Mouse (Mus musculus) hindbrain, embryonic 11.5 days (tissue): ENCODE results near the gene Rab34. TPM values are rescaled to one million over a fixed set of nuclear protein-coding genes. Genes with fewer than 3 reads are reported as not detected.
A peak's percentile ranks its signal among the peaks of the same experiment; 100 is the strongest.

Experiments
- ATAC-seq: fragments of 200-750 bp; cut with Nextera tagmentation; 2 replicates; pipeline ENCODE4 v1.8.0; 2017; ENCODE audit warnings: mild to moderate bottlenecking, moderate TSS enrichment, moderate library complexity; ENCODE audit not compliant: low FRiP score
- DNase-seq: peaks from one replicate; pipeline ENCODE4 v3.0.0-alpha.2; 2015; ENCODE audit warnings: low spot score
- H3K27ac ChIP-seq: fragments of 300-500 bp; sonication (generic); 2 replicates; pipeline ENCODE4 v1.5.1; 2014; ENCODE audit warnings: mild to moderate bottlenecking, low read depth, low read length
- H3K27me3 ChIP-seq: fragments of 300-500 bp; sonication (generic); 2 replicates; pipeline ENCODE4 v1.6.1; 2014; ENCODE audit warnings: mild to moderate bottlenecking, low read length, moderate library complexity, mixed read lengths; ENCODE audit not compliant: control insufficient read depth, insufficient read depth
- H3K36me3 ChIP-seq: fragments of 300-500 bp; sonication (generic); 2 replicates; pipeline ENCODE4 v1.6.1; 2014; ENCODE audit warnings: mild to moderate bottlenecking, low read length, moderate library complexity, mixed read lengths; ENCODE audit not compliant: control insufficient read depth, insufficient read depth
- H3K4me1 ChIP-seq: fragments of 300-500 bp; sonication (generic); replicated peaks from 2 replicates; pipeline ENCODE4 v1.6.1; 2014; ENCODE audit warnings: low read length, mixed read lengths; ENCODE audit not compliant: control insufficient read depth, insufficient read depth
- H3K4me2 ChIP-seq: fragments of 300-500 bp; sonication (generic); replicated peaks from 2 replicates; pipeline ENCODE4 v1.6.1; 2014; ENCODE audit warnings: mild to moderate bottlenecking, low read depth, low read length
- H3K4me3 ChIP-seq: fragments of 300-500 bp; sonication (generic); 2 replicates; pipeline ENCODE4 v1.5.1; 2014; ENCODE audit warnings: low read depth, low read length
- H3K9ac ChIP-seq: fragments of 300-500 bp; sonication (generic); 2 replicates; pipeline ENCODE4 v1.6.1; 2014; ENCODE audit warnings: low read depth, low read length
- H3K9me3 ChIP-seq: fragments of 300-500 bp; sonication (generic); 2 replicates; pipeline ENCODE4 v1.6.1; 2016; ENCODE audit warnings: low read length; ENCODE audit not compliant: control insufficient read depth
- WGBS: fragments of 180-500 bp; shearing (Covaris S2); extraction: QIAGEN DNeasy Blood & Tissue Kit; methylation state at CpG from one replicate; pipeline ENCODE4 v1.1.7; 2014; 5-methylcytosine and 5-hydroxymethylcytosine counted together
- polyA plus RNA-seq: library from polyadenylated mRNA; unstranded; fragments of >200 nt; fragmentation: Nextera tagmentation; extraction: Ambion mirVana; gene quantifications from 2 replicates; pipeline ENCODE4 v1.2.1, GENCODE M21; 2014

Gene Rab34
- polyA plus RNA-seq, 1 experiment from 2014 or later: 69.3 TPM

GRCm38 (mm10) chr11:78195101-78195863 lies 7.1 kb downstream of the Rab34 start:
- Histone ChIP-seq H3K9me3 (no peaks in the 10 kb centered on the region), H3K27me3 (no peaks in the 10 kb centered on the region), H3K4me1 (0 out of 2 replicates have a peak, but pooled peaks cover 2% of the 10 kb centered on the region), H3K36me3 (0 out of 2 replicates have a peak, but pooled peaks cover 2% of the 10 kb centered on the region), H3K27ac (no peak overlapping the region), H3K4me2 (peak overlapping the region; percentile 39), H3K9ac (no peak overlapping the region), H3K4me3 (peak overlapping the region; percentile 33)
- WGBS: 61% methylated on average over 23 of the region's 23 CpGs
- no peak for ATAC-seq
- no peak for DNase-seq

GRCm38 (mm10) chr11:78202372-78202771 lies 14.1 kb downstream of the Rab34 start:
- Histone ChIP-seq H3K9ac (no peak overlapping the region), H3K27ac (no peak overlapping the region), H3K36me3 (peaks cover 3% of the 10 kb centered on the region; the same call in 1 of the 2 replicates), H3K4me1 (no peaks in the 10 kb centered on the region), H3K4me2 (no peak overlapping the region), H3K27me3 (no peaks in the 10 kb centered on the region), H3K9me3 (no peaks in the 10 kb centered on the region), H3K4me3 (no peak overlapping the region)
- 92% methylated on average over 3 of the region's 3 CpGs for WGBS
- DNase-seq (no peak), ATAC-seq (no peak)

GRCm38 (mm10) chr11:78204287-78204686 lies 16.1 kb downstream of the Rab34 start:
- Histone ChIP-seq H3K9ac (no peak overlapping the region), H3K36me3 (peaks cover 14% of the 10 kb centered on the region), H3K9me3 (no peaks in the 10 kb centered on the region), H3K27ac (no peak overlapping the region), H3K4me2 (no peak overlapping the region), H3K4me3 (no peak overlapping the region; the same call in 1 of the 2 replicates), H3K4me1 (no peaks in the 10 kb centered on the region), H3K27me3 (no peaks in the 10 kb centered on the region)
- DNase-seq: no peak
- WGBS: 82% methylated on average over 6 of the region's 6 CpGs
- no peak for ATAC-seq

- ATAC-seq: no peak
- peak overlapping the region; percentile 44; the same call in 1 of the 2 replicates for H3K27ac ChIP-seq
- H3K27me3 ChIP-seq: no peaks in the 10 kb centered on the region
- no peaks in the 10 kb centered on the region for H3K9me3 ChIP-seq
- H3K4me3 ChIP-seq: no peak overlapping the region
- H3K4me1 ChIP-seq: no peaks in the 10 kb centered on the region
- H3K9ac ChIP-seq: 0 out of 2 replicates have a peak overlapping the region, but pooled peaks have one; percentile 28
- no peak for DNase-seq
- peaks cover 18% of the 10 kb centered on the region for H3K36me3 ChIP-seq
- no peak overlapping the region for H3K4me2 ChIP-seq
- WGBS: 66% methylated on average over 13 of the region's 13 CpGs
Measured at GRCm38 (mm10) chr11:78205361-78206206, 17.4 kb downstream of the Rab34 start.

- ATAC-seq (no peak), DNase-seq (no peak)
- no peaks in the 10 kb centered on the region for H3K27me3 ChIP-seq
- no peak overlapping the region for H3K9ac ChIP-seq
- H3K9me3 ChIP-seq: no peaks in the 10 kb centered on the region
- WGBS: 78% methylated on average over 7 of the region's 7 CpGs
- no peak overlapping the region for H3K27ac ChIP-seq
- H3K4me1 ChIP-seq: no peaks in the 10 kb centered on the region
- H3K4me2 ChIP-seq: no peak overlapping the region
- H3K36me3 ChIP-seq: peaks cover 27% of the 10 kb centered on the region
- no peak overlapping the region for H3K4me3 ChIP-seq
Measured at GRCm38 (mm10) chr11:78207190-78207589, 19.0 kb downstream of the Rab34 start.

GRCm38 (mm10) chr11:78209886-78210285 lies 21.7 kb downstream of the Rab34 start:
- no peak overlapping the region for H3K27ac ChIP-seq
- H3K27me3 ChIP-seq: no peaks in the 10 kb centered on the region
- ATAC-seq (no peak), DNase-seq (no peak)
- no peaks in the 10 kb centered on the region for H3K9me3 ChIP-seq
- peaks cover 33% of the 10 kb centered on the region for H3K36me3 ChIP-seq
- H3K4me3 ChIP-seq: no peak overlapping the region
- WGBS: 97% methylated on average over 5 of the region's 6 CpGs
- H3K4me2 ChIP-seq: no peak overlapping the region
- H3K4me1 ChIP-seq: no peaks in the 10 kb centered on the region
- H3K9ac ChIP-seq: no peak overlapping the region

- no peaks in the 10 kb centered on the region for H3K4me1 ChIP-seq
- H3K36me3 ChIP-seq: peaks cover 37% of the 10 kb centered on the region
Measured at GRCm38 (mm10) chr11:78210615-78211014, 22.4 kb downstream of the Rab34 start.

GRCm38 (mm10) chr11:78211513-78211912 lies 23.3 kb downstream of the Rab34 start:
- H3K4me2 ChIP-seq: no peak overlapping the region
- WGBS: 99% methylated on average over 5 of the region's 5 CpGs
- ATAC-seq (no peak), DNase-seq (no peak)
- no peaks in the 10 kb centered on the region for H3K27me3 ChIP-seq
- no peak overlapping the region for H3K9ac ChIP-seq
- H3K27ac ChIP-seq: no peak overlapping the region
- H3K4me1 ChIP-seq: no peaks in the 10 kb centered on the region
- H3K4me3 ChIP-seq: no peak overlapping the region
- H3K36me3 ChIP-seq: peaks cover 43% of the 10 kb centered on the region
- H3K9me3 ChIP-seq: no peaks in the 10 kb centered on the region

More at GRCm38 (mm10) chr11:78210615-78211014, 22.4 kb downstream of the Rab34 start:
- DNase-seq (no peak), ATAC-seq (no peak)
- H3K9ac ChIP-seq: no peak overlapping the region
- no peaks in the 10 kb centered on the region for H3K9me3 ChIP-seq
- H3K4me2 ChIP-seq: no peak overlapping the region
- no peak overlapping the region for H3K27ac ChIP-seq
- H3K4me3 ChIP-seq: no peak overlapping the region
- WGBS: 66% methylated on average over 7 of the region's 7 CpGs
- H3K27me3 ChIP-seq: no peaks in the 10 kb centered on the region
